Mouse (Mus musculus): ENCODE results near the gene Rps18.

- no peak for TF ChIP-seq POLR2A (IDR thresholded peaks at IDR 0.05; ENCODE audit: low read depth, low read length)
- TF ChIP-seq CTCF (IDR thresholded peaks at IDR 0.05; ENCODE audit: borderline replicate concordance, insufficient read depth, low read length): no peak
These were observed 18.8 kb downstream of the Rps18 start for GRCm38 (mm10) chr17:33936993-33937392.

Data from embryonic fibroblast, embryonic 13.5 days (primary cell).